Mouse (Mus musculus): Measurements from ENCODE around the gene Mdk.
A peak's percentile ranks its signal among the peaks of the same experiment; 100 is the strongest.

The Mdk gene

DNA sequence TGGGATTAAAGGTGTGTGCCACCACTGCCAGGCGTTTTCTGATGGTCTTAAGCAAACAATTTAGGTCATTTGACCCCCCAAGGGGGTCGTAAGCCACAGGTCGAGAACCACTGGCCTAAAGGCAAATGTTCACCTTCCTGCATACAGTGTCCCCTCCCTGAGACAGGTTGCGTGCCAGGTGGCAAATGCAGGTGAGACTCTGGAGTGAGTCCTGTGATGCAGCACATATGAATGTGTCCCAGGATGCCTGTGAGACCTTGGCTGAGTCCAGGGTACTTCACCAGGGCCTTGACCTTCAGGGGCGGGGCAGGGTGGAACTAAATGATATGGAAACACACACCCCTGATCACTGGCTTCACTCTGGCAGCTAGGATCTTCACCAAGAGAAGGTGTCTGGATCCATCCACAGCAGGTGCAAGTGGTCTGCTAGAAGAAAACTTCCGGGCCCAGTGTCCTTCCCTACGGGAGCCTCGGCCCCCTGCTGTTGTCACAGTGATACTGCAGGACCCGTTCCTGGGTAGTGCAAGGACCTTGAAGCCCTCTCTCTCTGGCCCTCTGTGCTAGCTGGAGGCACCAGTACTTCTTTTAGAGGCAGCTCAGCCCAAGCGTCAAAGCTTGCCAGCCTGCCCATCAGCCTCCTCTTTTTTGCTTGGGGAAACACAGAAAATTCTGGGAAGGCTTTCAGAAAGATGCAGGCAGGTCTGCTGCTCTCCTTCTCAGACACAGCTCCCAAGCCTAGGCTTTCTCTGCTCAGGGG, 26.8 kb upstream of the Mdk start:
- no peak for DNase-seq (ENCODE audit: low spot score)

DNA sequence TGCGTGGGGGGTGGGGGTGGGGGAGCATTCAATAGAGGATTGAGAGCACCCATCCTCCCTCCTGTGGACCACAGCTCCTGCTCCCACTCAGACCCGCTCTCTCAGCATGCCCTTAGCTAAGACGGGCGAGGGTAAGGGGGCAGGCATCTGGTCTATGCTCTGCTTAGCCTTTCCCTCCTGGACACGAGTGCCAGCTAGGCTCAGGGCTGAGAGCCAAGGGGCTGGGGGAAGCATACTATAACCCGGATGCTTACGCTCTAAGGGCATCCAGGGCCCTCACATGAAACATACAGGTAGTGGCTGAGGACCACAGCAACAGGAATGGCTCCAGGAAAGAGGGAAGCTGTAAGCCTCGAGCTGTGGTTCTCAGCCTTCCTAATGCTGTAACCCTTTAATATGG, 26.0 kb upstream of the Mdk start:
- DNase-seq (ENCODE audit: low spot score), result no peak

DNA sequence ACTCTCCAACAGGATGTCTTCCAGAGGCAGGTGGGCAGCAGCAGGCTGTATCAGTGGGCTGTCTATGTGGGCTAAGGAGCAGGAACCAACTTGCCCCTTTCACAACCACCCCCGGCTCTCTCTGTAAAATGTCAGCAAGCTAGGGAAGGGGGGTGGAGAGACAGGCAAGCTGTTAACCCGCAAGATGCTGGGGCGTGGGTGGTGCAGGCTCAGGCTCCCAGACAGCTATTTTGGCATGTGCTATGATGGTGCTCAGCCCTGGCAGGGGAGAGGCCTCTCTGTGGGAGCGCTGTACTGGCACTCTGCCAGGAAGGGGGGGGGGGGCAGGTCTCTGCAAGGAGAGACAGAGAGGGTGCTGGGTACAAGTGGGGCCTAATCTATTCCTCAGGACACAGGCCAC, 25.0 kb upstream of the Mdk start:
- DNase-seq (ENCODE audit: low spot score), result no peak

DNA sequence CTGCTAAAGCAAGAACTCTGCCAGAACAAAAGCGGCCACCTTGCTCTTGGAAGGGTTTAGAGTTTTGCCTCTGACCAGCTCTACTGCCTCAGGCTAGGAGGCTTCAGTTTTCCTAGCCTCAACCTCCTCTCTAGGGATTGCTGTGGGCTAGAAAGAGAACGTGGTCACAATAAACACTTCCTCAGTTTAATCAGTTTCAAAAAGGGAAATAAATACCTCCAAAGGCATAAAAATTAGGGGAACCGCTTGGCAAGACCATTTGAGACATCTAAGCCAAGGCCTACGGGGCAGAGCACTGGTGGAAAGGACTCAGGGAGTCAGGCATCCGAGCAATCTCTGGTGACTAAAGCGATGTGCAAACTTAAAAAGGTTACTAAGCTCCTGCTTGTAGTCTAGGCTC, 23.8 kb upstream of the Mdk start:
- DNase-seq (ENCODE audit: low spot score), result no peak

DNA sequence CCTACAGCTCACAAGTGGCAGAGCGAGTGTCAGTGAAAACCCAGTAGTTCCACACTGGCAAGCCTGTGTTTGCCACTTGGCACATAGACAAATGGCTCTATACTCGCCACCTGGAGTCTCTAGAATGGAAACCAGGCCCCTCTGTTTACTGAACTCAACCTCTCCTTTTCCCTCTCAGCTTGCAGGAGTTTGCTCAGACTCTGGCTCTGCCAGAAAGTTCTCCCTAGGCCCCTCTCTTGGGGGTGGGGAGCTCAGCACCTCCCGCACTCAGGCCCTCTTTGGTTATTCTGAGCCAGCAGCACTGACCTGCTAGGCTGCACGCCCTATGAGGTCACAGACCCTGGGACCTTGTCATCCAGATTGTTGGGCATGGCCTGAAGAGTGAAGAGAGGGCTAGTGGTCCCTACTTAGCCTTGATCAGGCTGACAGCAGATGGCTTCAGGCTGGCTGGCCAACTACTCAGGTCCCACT, 23.1 kb upstream of the Mdk start:
- DNase-seq (ENCODE audit: low spot score), result no peak

DNA sequence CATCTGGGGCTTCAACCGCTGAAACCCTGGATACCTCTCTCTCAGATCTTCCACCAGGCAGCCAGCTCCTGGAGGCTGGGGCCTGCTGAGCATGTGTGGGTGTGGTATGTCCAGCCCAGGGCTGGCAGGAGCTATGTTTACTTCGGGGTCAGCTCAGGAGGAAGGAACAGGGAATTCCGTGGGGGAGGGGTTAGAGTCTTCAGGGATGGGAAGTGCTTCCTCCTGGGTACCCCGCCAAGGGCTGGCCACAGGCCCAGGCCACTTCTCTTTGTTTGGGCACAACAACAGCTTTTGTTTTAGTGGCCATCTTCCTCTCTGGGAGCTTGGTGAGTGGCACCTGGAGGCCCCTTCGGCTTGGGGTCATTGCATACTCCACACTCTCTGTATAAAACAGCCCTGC, 21.7 kb upstream of the Mdk start:
- no peak for DNase-seq (ENCODE audit: low spot score)

DNA sequence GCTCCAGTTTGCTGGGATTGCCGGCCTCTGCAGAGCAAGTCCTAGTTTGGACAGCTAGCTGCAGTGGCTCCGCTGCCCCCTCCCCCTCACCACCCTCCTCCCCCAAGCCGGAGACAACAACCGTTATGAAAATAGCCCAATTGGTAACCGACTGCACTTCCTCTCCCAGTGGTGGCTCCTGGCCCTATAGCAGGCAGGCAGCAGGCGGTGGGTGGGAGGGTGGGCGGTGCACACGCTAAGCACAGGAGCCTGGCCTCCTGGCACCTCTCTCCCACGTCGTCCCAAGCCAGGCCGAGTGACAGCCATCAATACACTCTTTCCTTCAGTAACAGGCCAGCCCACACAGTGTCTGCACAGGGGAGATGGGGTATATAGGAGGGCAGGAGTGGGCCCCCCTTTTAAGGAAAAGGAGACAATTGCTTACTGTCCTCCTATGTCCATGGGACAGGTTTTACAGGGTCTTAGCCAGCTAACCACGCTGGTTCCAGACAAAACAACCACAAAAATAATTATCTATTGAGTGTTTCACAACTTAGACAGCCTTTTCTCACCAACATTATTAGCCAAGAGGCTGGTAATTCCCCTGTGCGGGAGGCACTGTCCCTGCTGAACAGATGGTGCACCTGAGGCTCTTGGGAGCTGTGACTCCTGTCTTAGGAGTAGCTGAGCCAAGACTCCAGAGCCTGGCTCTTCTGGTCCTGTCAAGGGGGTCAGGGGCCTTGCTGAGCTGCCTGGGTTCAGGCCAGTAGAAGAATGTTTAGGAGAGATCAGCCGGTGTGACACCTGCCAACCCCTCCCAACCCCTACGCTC, 18.4 kb upstream of the Mdk start:
- peak; percentile 52 for DNase-seq (ENCODE audit: low spot score)

DNA sequence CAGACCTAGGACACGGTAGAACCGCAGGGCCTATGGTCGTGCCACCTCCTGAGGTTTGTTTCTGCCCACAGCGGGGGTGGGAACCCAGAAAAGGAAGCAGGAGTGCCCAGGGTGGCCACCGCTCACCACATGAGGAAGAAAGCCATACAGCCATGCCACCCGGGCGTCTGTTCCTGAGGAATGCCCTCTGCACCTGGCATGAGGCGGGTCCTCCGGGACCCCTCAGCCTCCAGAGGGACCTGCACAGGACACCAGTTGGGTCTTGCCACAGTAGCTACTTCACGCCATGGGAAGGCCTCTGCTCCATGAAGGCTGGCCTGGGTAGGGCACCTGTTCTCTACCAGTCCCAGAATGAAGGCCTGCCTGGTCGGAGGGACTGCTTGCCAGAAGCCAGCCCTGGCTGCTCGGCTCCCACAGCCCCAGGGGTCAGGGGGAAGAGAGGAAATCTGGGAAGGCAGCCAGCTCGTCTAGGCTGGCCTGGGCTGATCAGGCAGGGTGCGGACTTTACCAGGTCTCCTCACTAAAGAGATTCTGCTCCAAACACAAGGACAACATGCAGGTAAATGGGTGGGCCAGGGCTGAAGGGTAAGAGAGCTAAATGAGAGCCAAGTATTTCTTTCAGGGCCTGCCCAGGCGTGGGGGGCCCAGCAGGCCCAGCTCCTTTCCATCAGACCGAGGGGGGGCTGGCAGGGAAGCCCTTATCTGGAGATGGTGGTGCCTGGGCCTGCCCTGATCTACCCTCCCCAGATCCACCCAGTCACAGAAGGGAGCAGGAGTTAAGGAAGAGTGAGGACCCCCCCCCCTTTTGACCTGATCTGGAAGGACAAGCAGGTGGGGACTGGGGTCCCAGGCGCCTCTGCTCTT, 17.5 kb upstream of the Mdk start:
- DNase-seq (ENCODE audit: low spot score), result peak; percentile 62

DNA sequence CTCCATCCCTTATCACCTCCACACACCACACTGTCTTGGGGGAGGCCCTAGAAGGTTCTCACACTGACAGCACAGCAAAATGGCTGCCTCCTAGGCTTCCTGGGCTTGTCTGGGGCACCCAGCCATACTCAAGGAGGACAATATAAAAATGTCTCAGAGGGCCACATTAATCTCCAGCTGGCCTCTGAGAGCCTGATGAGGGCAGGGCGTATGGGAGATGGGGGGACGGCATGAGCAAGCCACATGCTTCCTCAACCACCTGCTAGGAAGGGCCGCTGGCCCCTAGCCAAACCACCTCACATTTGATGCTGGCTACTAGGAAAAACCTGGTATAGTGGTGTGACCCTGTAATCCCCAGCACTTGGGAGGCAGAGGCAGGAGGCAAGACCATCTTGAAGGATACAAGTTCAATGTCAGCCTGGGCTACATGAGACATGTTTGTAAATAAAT, 16.7 kb upstream of the Mdk start:
- peak; percentile 54 for DNase-seq (ENCODE audit: low spot score)

DNA sequence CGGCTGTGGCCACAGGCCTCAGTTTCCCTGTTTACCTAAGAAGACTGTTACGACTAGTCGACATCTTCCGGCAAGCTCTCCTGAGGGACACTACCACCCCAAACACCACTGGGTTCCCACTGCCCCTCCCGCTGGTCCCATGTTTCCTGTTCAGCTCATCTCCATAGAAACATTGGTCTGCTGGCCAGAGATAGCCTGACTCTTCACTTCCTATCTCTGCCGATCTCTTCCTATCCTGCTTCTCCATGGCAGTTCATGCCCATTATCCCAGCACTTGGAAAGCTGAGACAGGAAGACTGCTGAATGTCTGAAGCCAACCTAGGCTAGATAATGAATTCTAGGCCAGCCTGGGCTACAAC, 16.0 kb upstream of the Mdk start:
- no peak for DNase-seq (ENCODE audit: low spot score)

DNA sequence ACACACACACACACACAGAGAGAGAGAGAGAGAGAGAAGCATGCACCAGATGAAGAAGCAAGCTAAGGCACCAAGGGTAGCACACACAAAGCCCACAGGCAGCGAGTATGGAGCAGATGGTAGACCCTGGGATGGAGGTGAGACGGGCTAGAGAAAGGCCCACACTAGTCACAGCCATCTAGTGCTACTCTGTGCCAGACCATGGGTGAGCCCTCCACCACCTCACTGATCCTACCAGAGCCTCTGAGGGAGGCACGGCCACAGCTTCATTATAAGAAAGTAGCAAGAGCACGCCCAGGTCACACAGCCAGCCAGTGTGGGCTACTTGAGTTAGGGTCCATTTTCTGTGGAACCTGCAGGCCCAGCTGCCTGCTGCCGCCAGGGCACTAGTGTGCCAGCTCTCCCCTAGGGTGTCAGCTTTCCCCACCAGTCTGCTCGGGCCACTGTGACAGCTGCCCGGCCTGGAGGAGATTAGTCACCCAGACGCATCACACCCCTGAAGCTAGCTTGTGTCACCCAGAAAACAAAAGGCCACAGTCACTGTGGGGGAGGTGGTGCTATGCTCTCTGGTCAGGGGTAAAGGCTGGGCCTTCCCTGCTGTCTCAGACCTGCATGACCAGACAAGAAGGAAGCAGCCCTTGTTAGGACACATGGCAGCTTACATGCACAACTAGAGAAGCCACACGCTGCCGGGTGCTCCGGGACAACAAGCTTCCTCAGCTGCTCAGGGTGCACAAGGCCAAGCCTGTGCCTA, 15.5 kb upstream of the Mdk start:
- DNase-seq (ENCODE audit: low spot score), result peak; percentile 66

DNA sequence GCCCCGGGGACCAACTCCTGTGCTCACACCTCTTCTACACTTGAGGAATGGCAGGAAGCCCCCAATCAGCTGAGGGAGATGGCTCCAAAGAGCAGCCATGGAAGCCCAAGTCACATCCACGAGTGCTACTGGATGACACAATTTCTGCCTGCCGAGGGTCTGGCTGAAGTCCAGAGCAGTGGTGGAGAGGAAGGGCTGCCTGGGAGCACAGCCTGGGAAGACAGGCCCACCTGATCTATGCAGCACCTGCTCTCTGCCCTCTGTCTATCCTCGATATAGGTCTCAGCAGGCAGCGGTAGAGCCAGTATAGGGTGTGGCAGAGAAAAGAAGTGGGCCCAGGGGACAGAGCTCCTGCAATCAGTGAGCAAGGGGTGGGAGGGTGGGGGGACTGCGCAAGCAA, 14.7 kb upstream of the Mdk start:
- DNase-seq (ENCODE audit: low spot score), result no peak

DNA sequence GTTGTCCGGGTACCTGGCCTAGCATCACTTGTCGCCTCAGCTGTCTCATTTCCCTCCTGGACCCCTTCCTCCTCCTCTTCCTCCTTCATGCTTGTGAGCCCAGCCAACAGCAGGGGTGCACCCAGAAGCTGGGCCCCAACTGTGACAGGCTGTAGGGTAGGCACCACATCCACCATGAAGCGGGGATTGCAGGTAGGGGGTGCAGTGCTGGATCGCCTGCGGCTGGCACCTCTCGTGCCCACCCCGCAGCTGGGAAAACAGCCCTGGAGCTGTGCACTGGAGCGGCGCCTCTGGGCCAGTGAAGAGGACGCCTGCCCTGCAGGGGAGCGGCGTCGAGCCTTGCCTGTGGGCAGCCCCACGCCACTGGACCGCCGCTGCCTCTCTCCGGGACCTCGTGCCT, 13.4 kb upstream of the Mdk start, which contains the start of gene Gm9821:
Gene Gm9821 (plus strand): TSS at position 221 of the 400 bp plus-strand sequence.
- DNase-seq (ENCODE audit: low spot score), result no peak

DNA sequence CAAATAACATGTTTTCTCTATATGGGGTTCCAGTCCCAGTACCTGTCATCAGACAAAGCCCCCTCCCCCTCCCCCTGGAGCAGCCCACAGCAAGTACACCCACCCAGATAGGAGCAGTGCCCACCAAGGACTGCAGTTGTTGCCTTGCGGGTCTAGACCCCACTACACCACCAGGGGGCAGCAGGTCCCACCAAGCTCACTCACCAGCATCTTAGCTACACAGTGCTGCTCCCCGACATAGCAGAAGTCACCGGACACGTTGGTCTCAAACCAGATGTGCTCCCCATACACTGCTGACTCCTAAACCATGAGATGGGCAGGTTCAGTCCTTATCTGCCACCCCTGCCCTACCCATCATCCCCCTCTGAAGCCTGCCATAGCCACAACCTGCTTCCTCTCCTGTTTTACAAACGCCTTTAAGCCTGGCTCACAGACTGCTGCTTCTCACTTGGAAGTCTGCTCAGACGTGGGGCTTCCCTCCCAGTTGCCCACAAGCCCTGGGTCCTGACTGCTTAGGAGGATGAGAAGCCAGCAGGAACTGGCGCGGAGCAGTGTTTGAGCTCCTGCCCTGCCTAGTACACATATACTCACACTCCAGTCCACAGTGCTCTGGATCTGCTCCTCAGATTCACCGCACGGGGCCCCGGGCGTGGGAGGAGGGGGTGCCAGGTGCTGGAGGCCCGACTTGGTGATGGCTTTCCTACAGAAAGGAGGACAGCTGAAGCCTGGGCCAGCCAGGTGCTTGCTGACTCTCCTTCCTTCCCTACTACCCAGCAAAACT, 12.3 kb upstream of the Mdk start:
- peak; percentile 73 for DNase-seq (ENCODE audit: low spot score)

DNA sequence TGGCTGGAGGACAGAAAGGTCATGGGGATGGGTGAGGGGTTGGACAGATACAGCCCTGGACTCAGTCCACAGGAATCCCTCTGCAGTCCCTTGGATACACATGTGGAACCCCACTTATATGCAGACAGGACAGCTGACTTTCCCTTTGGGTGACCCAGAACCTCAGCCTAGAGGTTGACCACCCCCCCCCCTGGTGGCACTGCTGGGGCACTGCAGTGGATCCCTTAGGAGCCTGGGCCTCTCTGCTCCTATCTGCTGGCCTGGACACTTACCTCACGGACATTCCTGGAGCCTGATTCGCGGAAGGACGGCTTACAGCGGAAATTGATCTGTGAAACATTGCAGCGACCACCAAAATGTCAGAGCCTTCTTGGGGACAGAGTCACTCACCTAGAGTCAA, 10.3 kb upstream of the Mdk start:
- no peak for DNase-seq (ENCODE audit: low spot score)

DNA sequence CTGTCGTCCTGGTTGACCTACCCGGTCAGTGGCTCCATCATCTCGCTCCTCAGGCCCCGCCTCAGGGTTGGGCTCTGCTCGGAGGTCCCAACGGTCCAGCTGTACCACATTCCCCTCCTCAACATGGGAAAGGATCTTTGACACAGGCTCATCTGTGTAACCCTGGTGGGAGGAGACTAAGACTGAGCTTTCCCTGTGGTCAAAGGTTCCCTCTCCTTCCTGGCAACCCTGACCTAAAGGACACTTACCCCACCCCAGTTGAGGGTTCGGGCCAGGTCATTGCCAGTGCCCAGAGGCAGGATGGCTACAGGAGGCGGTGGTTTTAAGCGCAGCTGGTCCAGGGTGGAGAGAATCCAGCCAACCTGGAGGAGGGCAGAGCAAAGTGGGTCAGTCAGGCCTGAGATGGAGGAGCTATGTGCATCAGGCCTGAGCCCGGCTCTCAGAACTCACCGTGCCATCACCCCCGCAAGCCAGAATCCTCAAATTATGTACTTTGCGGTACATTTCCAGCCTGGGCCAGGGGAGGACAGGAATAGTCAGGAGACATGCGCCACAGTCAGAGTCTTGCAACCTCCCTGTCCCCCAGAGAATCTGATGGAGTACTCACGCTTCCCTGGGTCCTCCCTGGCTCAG, 7.3 kb upstream of the Mdk start:
- DNase-seq (ENCODE audit: low spot score), result no peak

DNA sequence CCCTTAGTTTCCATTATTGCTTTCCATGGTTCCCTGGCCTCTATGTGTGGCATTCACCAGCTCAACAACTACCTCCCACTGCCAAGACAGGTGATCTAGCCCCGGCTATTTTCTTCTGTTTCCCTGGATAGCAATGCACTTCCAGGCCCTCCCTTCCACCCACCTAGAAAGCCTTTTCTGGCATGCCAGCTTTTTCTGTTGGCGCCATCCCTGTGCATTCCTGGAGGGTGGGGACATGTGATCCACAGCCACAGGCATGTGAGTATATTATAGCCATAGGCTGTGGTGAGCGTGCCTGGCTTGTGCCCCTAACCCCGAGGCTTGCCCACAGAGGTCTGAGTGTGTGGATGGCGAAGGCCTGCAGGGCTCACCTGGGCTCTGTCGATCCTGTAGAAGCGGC, 4.1 kb upstream of the Mdk start:
- DNase-seq (ENCODE audit: low spot score), result no peak

DNA sequence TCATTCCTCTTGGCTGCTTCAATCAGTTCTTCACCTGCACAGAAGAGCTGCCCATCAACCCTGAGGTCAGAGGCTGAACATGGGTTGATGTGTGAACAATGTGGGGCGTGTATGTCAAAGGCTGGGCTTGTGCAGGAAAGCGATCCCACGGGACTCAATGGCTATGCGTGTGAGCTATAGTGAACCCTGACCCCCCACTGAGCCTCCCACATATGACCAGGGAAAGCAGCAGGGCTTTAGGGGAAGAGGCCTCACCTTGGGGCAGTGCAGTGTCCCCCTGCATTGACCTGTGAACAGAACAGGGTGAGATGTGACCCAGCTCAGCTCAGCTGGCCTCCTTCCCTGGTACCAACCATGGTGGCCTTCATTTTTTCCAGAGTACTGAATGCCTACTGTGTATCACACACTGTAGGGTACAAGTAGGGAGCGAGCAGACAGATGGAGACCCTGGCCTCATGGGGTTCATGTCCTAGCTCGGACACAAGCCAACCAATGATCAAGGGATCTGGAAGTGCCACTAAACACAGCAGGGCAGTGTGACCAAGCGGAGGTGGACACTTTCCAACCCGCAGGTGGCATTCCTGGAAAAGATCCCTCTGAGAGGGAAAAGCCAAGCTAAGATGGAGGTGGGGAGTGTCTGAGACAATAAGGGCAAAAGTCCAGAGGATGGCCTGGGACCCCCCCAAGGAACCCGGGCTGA, 2.9 kb upstream of the Mdk start:
- DNase-seq (ENCODE audit: low spot score), result no peak

DNA sequence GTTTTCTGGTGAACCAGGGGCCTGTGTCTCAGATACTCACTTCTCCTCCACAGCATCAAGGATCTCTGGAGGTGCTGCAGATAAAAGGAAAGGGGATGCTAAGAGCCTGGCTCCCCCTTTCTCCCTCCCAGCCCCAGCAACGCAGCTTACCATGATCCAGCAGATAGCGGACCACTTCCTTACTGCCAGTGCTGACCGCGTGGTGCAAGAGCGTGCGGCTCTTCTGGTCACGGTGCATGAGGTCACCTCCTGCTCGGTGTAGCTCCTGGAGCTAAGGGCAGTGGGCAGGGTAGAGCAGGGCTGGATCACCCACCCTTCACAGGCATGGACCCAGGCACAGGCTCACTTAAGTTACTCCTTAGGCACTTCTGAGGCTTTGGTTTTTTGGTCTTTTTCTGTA, 1.9 kb upstream of the Mdk start:
- DNase-seq (ENCODE audit: low spot score), result no peak

DNA sequence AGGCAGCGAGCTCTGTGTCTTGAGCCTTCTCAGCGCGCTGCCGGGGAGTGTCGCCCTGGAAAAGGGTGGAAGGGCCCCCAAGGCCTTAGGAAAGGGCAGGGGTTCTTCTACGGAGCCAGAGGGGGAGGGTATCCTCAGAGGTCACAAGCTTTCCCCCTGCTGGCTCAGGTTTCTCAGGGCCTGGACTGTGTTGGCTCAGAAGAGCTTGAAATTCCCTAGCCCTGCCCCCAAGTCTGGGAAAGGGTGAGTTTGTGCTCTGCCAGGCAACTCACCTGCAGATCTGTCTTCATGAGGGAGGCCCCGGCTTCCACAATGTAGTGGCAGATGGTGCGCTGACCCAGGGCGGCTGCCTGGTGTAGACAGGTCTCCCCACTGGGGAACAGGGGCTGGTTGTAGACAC, 1.4 kb upstream of the Mdk start:
- no peak for DNase-seq (ENCODE audit: low spot score)

Measured in c-Kit-positive CD71-positive TER-119-positive erythroid progenitor cells, embryonic 14.5 days (primary cell).